Mouse (Mus musculus) megakaryocyte, embryonic 14.5 days (primary cell): Measurements from ENCODE around the gene Rfx3. TPM values are rescaled to one million over a fixed set of nuclear protein-coding genes. Genes with fewer than 3 reads are reported as not detected.

ENCODE experiments used
- H3K27me3 ChIP-seq: replicated peaks from 2 replicates; pipeline ENCODE3; 2012; ENCODE audit warnings: inconsistent platforms
- H3K36me3 ChIP-seq: replicated peaks from 2 replicates; pipeline ENCODE3; 2012; ENCODE audit warnings: low read length, inconsistent platforms, mixed read lengths
- H3K4me1 ChIP-seq: 2 replicates; pipeline ENCODE4 v1.6.1; 2012; ENCODE audit warnings: inconsistent platforms
- H3K4me3 ChIP-seq: replicated peaks from 2 replicates; pipeline ENCODE3; 2012; ENCODE audit warnings: moderate library complexity, mild to moderate bottlenecking, inconsistent platforms
- H3K9me3 ChIP-seq: 2 replicates; pipeline ENCODE4 v1.6.1; 2012; ENCODE audit warnings: inconsistent platforms
- FLI1 ChIP-seq: IDR thresholded peaks from 2 replicates; pipeline ENCODE4 v1.6.1; 2012; ENCODE audit warnings: low read length, inconsistent platforms, mixed read lengths
- GATA1 ChIP-seq: IDR thresholded peaks from 3 replicates; pipeline ENCODE4 v1.6.1; 2012; ENCODE audit warnings: mixed read lengths, low read length, inconsistent platforms, borderline replicate concordance
- polyA plus RNA-seq: library from polyadenylated mRNA; stranded (reverse); fragments of >175 nt; gene quantifications from 2 replicates; pipeline ENCODE4 v1.2.3, GENCODE M21; 2012; ENCODE audit warnings: low replicate concordance; ENCODE audit not compliant: insufficient read depth

Rfx3 gene
- polyA plus RNA-seq, 1 experiment = 0.43 TPM

- Histone ChIP-seq H3K4me3 (no peak overlapping the region), H3K9me3 (peaks cover 3% of the 10 kb centered on the region; the same call in 1 of the 2 replicates)
- TF ChIP-seq GATA1 = no peak
- no peak for TF ChIP-seq FLI1
These were observed 251.6 kb downstream of the Rfx3 start for GRCm38 (mm10) chr19:27759347-27759746.

GRCm38 (mm10) chr19:27747301-27747700 is 263.7 kb downstream of the Rfx3 start:
- Histone ChIP-seq H3K27me3 (no peaks in the 10 kb centered on the region), H3K9me3 (peaks cover 13% of the 10 kb centered on the region; the same call in 1 of the 2 replicates), H3K36me3 (no peaks in the 10 kb centered on the region), H3K4me3 (no peak overlapping the region), H3K4me1 (no peaks in the 10 kb centered on the region)
- TF ChIP-seq FLI1 (no peak), GATA1 (no peak)

More at GRCm38 (mm10) chr19:27759347-27759746, 251.6 kb downstream of the Rfx3 start:
- Histone ChIP-seq H3K27me3 (no peaks in the 10 kb centered on the region), H3K4me1 (no peaks in the 10 kb centered on the region), H3K36me3 (no peaks in the 10 kb centered on the region)

- H3K4me1 ChIP-seq = no peaks in the 10 kb centered on the region
- no peaks in the 10 kb centered on the region for H3K36me3 ChIP-seq
- no peaks in the 10 kb centered on the region for H3K27me3 ChIP-seq
- H3K4me3 ChIP-seq = no peak overlapping the region
- TF ChIP-seq GATA1 (no peak), FLI1 (no peak)
- H3K9me3 ChIP-seq = 0 out of 2 replicates have a peak, but pooled peaks cover 9% of the 10 kb centered on the region
These were observed 272.1 kb downstream of the Rfx3 start for GRCm38 (mm10) chr19:27738908-27739307.

- TF ChIP-seq FLI1 (no peak), GATA1 (no peak)
- Histone ChIP-seq H3K4me3 (no peak overlapping the region), H3K9me3 (0 out of 2 replicates have a peak, but pooled peaks cover 7% of the 10 kb centered on the region), H3K27me3 (no peaks in the 10 kb centered on the region), H3K36me3 (no peaks in the 10 kb centered on the region), H3K4me1 (no peaks in the 10 kb centered on the region)
These were observed 274.4 kb downstream of the Rfx3 start for GRCm38 (mm10) chr19:27736571-27736970.

DNA sequence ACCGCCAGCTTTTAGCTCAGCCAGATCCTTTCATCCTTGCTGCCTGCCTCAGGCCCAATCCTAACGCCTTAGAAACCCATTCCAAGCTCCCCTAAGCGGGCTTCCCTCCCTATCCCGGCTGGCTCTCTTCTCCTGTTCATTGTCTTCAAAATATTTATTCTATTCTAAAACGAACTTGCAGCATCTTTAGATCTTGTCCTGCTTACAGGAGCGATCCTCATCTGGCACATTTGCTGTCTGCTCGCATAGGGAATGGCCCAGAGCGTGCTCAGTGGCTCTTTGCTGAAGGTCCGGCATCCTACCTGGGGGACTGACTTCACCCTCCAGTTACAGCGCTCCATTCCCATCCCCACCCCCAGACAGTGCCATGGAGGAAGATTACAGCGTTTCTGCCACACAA is 292.0 kb downstream of the Rfx3 start:
- TF ChIP-seq FLI1 (no peak), GATA1 (no peak)
- peaks cover 15% of the 10 kb centered on the region for H3K9me3 ChIP-seq
- H3K4me1 ChIP-seq = no peaks in the 10 kb centered on the region
- H3K27me3 ChIP-seq = no peaks in the 10 kb centered on the region
- H3K4me3 ChIP-seq = no peak overlapping the region
- H3K36me3 ChIP-seq = no peaks in the 10 kb centered on the region

DNA sequence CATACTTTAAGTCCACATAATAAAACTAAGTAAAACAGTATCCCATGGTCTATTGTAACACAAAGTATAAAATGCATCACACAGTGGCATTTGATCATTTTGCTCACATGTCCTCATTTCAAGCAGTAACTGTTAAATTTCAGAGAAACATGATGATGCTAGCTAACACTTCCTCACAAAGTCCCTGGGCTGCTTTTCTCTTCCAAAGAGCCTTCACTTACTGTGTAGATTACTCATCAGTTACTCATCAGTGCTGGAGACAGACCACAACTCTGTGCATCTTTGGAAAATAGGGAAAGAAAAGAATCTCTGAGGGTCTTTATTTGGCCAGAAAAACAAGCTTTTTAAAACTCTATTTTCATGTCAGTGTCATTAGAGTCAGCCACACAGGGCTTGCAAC is 294.7 kb downstream of the Rfx3 start:
- no peaks in the 10 kb centered on the region for H3K27me3 ChIP-seq
- H3K9me3 ChIP-seq = peaks cover 11% of the 10 kb centered on the region; the same call in 1 of the 2 replicates
- H3K4me1 ChIP-seq = no peaks in the 10 kb centered on the region
- TF ChIP-seq GATA1 (no peak), FLI1 (no peak)
- no peak overlapping the region for H3K4me3 ChIP-seq
- H3K36me3 ChIP-seq = no peaks in the 10 kb centered on the region
